Mouse (Mus musculus): ENCODE measurements at regions not wholly inside any gene's neighbourhood (a gene's known extent, or its start where the extent isn't known, plus 50 kb on each side); places are given as distances from the start of the nearest gene placed in this dataset.
"Not testable (repeated sequence)": the region's sequence is repeated elsewhere in the genome, so short reads cannot be mapped to it uniquely, and the experiment has no call there.

- not testable (repeated sequence) for TF ChIP-seq CTCF (conservative IDR thresholded peaks at IDR 0.05; ENCODE audit: insufficient read depth, insufficient read length, low read depth, low read length); POLR2A (IDR thresholded peaks at IDR 0.05; ENCODE audit: low read depth, low read length)
Observed at GRCm38 (mm10) chr3:117054711-117055110, 85.9 kb upstream of the Palmd start.

Data from kidney, adult 2 months (tissue).